In the genomic region with DNA sequence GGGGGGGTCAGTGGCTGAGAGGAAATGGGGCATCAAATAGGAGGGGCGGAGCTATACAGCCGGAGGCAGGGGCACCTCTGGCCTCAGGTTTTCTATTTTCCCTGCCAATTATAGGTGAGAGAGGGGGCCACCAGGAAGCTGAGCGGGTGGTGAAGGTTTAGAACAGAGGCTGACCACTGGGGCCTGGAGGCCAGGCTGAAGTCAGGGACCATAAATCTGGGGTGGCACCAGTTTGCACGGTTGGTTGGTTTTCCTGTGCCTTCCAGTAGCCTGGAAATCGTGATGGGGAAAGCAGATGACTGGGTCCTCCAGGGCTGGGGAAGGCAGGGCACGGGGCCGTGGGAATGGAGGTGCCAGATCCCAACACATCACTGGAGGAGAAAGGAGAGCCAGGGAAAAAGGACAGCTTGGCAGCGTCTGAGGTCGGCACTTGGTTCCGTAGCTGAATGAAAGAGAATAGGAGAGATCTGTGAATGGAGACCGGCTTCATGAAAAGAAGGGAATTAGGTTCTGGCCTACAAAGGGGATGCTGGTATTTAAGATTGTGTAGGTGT, we compare ENCODE assay signal across 22 mouse cellular contexts.
DNase-seq lines count a peak whose midpoint lies in the region; ATAC-seq lines count a peak whose summit lies in the region.
"Had no signal": no experiment of that assay in that cellular context is flagged by ENCODE, and none has a peak within 500 bp of the region (broad histone marks: within the 10 kb centered on the region; RNA-seq: fewer than 3 reads in every experiment).

No protein-coding gene starts in this region.

- H3K4me2 ChIP-seq in hindbrain, embryonic 16.5 days (ENCODE audit: low read length) = no peak overlapping the region
- no peak overlapping the region for H3K4me2 ChIP-seq in hindbrain, embryonic 14.5 days (replicated peaks)
- no peak overlapping the region for H3K4me2 ChIP-seq in kidney, embryonic 14.5 days (replicated peaks; ENCODE audit: low read depth, low read length)
- H3K4me2 ChIP-seq: liver, embryonic 13.5 days; lung, embryonic 15.5 days; midbrain, embryonic 15.5 days had no signal

- no peaks in the 10 kb centered on the region for H3K27me3 ChIP-seq in hindbrain, embryonic 16.5 days (replicated peaks; ENCODE audit: control insufficient read depth, insufficient read depth, low read length)
- no peaks in the 10 kb centered on the region for H3K27me3 ChIP-seq in hindbrain, embryonic 14.5 days (ENCODE audit: control insufficient read depth, insufficient read depth, low read length)
- peaks cover 2% of the 10 kb centered on the region for H3K27me3 ChIP-seq in kidney, embryonic 14.5 days (ENCODE audit: control insufficient read depth, insufficient read depth, low read length)
- 0 out of 2 replicates have a peak, but pooled peaks cover 1% of the 10 kb centered on the region for H3K27me3 ChIP-seq in limb, embryonic 10.5 days (ENCODE audit: low read depth, poor library complexity, severe bottlenecking)
- H3K27me3 ChIP-seq: lung, embryonic 15.5 days; midbrain, embryonic 15.5 days had no signal

- H3K4me3 ChIP-seq in hindbrain, embryonic 16.5 days (ENCODE audit: low read length) = no peak overlapping the region
- no peak overlapping the region for H3K4me3 ChIP-seq in hindbrain, embryonic 14.5 days (replicated peaks; ENCODE audit: low read length)
- H3K4me3 ChIP-seq in kidney, embryonic 14.5 days (ENCODE audit: low read length) = no peak overlapping the region
- no peak overlapping the region for H3K4me3 ChIP-seq in limb, embryonic 10.5 days
- H3K4me3 ChIP-seq: forebrain, embryonic 10.5 days; heart, embryonic 10.5 days; layer of hippocampus, adult 2 months; liver, embryonic 13.5 days; lung, embryonic 15.5 days; midbrain, embryonic 15.5 days had no signal

- WGBS in hindbrain, embryonic 16.5 days = 72% methylated on average over 11 of the region's 11 CpGs
- 71% methylated on average over 11 of the region's 11 CpGs for WGBS in hindbrain, embryonic 14.5 days
- 30% methylated on average over 11 of the region's 11 CpGs for WGBS in kidney, embryonic 14.5 days
- 61% methylated on average over 11 of the region's 11 CpGs for WGBS in limb, embryonic 10.5 days

- H3K9me3 ChIP-seq in hindbrain, embryonic 16.5 days (ENCODE audit: control insufficient read depth, low read length) = peaks cover 2% of the 10 kb centered on the region; the same call in 1 of the 2 replicates
- H3K9me3 ChIP-seq in hindbrain, embryonic 14.5 days (ENCODE audit: control insufficient read depth, low read length) = peaks cover 5% of the 10 kb centered on the region; the same call in 1 of the 2 replicates
- no peaks in the 10 kb centered on the region for H3K9me3 ChIP-seq in kidney, embryonic 14.5 days (ENCODE audit: control insufficient read depth, low read length)
- peaks cover 2% of the 10 kb centered on the region; the same call in 1 of the 2 replicates for H3K9me3 ChIP-seq in limb, embryonic 10.5 days (replicated peaks)
- H3K9me3 ChIP-seq: liver, embryonic 13.5 days; lung, embryonic 15.5 days; midbrain, embryonic 15.5 days had no signal

- H3K9ac ChIP-seq in hindbrain, embryonic 16.5 days (ENCODE audit: low read depth, low read length) = no peak overlapping the region
- no peak overlapping the region for H3K9ac ChIP-seq in hindbrain, embryonic 14.5 days
- no peak overlapping the region for H3K9ac ChIP-seq in kidney, embryonic 14.5 days (ENCODE audit: low read depth, low read length)
- H3K9ac ChIP-seq: liver, embryonic 13.5 days; lung, embryonic 15.5 days; midbrain, embryonic 15.5 days had no signal

- H3K27ac ChIP-seq in hindbrain, embryonic 16.5 days (ENCODE audit: low read depth, low read length) = peak overlapping the region; percentile 2
- H3K27ac ChIP-seq in hindbrain, embryonic 14.5 days = no peak overlapping the region
- H3K27ac ChIP-seq in kidney, embryonic 14.5 days (ENCODE audit: low read depth, low read length) = no peak overlapping the region; the same call in 1 of the 2 replicates
- H3K27ac ChIP-seq in limb, embryonic 10.5 days = peak overlapping the region; percentile 63
- H3K27ac ChIP-seq: forebrain, embryonic 10.5 days; heart, embryonic 10.5 days; layer of hippocampus, adult 2 months; liver, embryonic 13.5 days; lung, embryonic 15.5 days; macrophage; midbrain, embryonic 15.5 days had no signal

- H3K4me1 ChIP-seq in hindbrain, embryonic 16.5 days (ENCODE audit: control insufficient read depth, insufficient read depth, low read depth, low read length) = peaks cover 9% of the 10 kb centered on the region
- peaks cover 6% of the 10 kb centered on the region; the same call in 1 of the 2 replicates for H3K4me1 ChIP-seq in hindbrain, embryonic 14.5 days (replicated peaks; ENCODE audit: control insufficient read depth, insufficient read depth, low read length)
- peaks cover 17% of the 10 kb centered on the region for H3K4me1 ChIP-seq in kidney, embryonic 14.5 days (ENCODE audit: control insufficient read depth, insufficient read depth, low read length)
- H3K4me1 ChIP-seq in limb, embryonic 10.5 days = peaks cover 73% of the 10 kb centered on the region
- H3K4me1 ChIP-seq: liver, embryonic 13.5 days had no signal

- ATAC-seq in hindbrain, embryonic 16.5 days = peak; percentile 20; the same call in 1 of the 2 replicates
- ATAC-seq in hindbrain, embryonic 14.5 days (ENCODE audit: low FRiP score) = no peak
- peak; percentile 81 for ATAC-seq in kidney, embryonic 14.5 days (ENCODE audit: low FRiP score, low TSS enrichment)
- ATAC-seq: midbrain, embryonic 15.5 days had no signal

- DNase-seq in hindbrain, embryonic 14.5 days (ENCODE audit: low spot score) = no peak
- DNase-seq in kidney, adult 11 months = peak; percentile 41
- no peak for DNase-seq in limb, embryonic 10.5 days (ENCODE audit: low spot score)
- no peak for DNase-seq in cerebellum, postnatal 4 days (ENCODE audit: low spot score in 2 of 2)
- DNase-seq in layer of hippocampus, postnatal 14 days (ENCODE audit: low spot score in 2 of 2) = no peak
- DNase-seq: adrenal gland, postnatal 10 days; B cell, adult 2 months; cerebellum, adult 11-12 months; cerebellum, postnatal 25 days; gastrocnemius, postnatal 14 days; heart, postnatal 10 days; liver, embryonic 13.5 days; right cerebral cortex, postnatal 4 days; thymus, postnatal 4 days had no signal

- H3K36me3 ChIP-seq in hindbrain, embryonic 16.5 days (ENCODE audit: control insufficient read depth, insufficient read depth, low read length) = no peaks in the 10 kb centered on the region
- H3K36me3 ChIP-seq in hindbrain, embryonic 14.5 days (replicated peaks; ENCODE audit: control insufficient read depth, insufficient read depth) = no peaks in the 10 kb centered on the region
- no peaks in the 10 kb centered on the region for H3K36me3 ChIP-seq in kidney, embryonic 14.5 days (ENCODE audit: control insufficient read depth, insufficient read depth, low read length)
- H3K36me3 ChIP-seq in limb, embryonic 10.5 days = peaks cover 3% of the 10 kb centered on the region; the same call in 1 of the 2 replicates
- H3K36me3 ChIP-seq: forebrain, embryonic 10.5 days; heart, embryonic 10.5 days; liver, embryonic 13.5 days; lung, embryonic 15.5 days; midbrain, embryonic 15.5 days had no signal

Comparison
In these comparisons a context has a peak if more than half of its experiments do, and no peak if none do; other contexts are left out.
1. H3K27ac ChIP-seq: peak in hindbrain, embryonic 16.5 days (single experiment) and limb, embryonic 10.5 days (single experiment); none in hindbrain, embryonic 14.5 days (single experiment) and kidney, embryonic 14.5 days (single experiment).